Mouse (Mus musculus) lung, embryonic 16.5 days (tissue): ENCODE results near the gene AC140267.1. TPM values are rescaled to one million over a fixed set of nuclear protein-coding genes. Genes with fewer than 3 reads are reported as not detected.

Source experiments
- ATAC-seq: fragments of 200-750 bp; cut with Nextera tagmentation; 2 replicates; pipeline ENCODE4 v1.8.0; 2017; ENCODE audit warnings: low read depth, mild to moderate bottlenecking, moderate library complexity
- H3K27ac ChIP-seq: fragments of 300-500 bp; sonication (generic); 2 replicates; pipeline ENCODE4 v1.5.1; 2014; ENCODE audit warnings: mild to moderate bottlenecking, control low read depth, low read length
- H3K27me3 ChIP-seq: fragments of 300-500 bp; sonication (generic); 2 replicates; pipeline ENCODE4 v1.6.1; 2014; ENCODE audit warnings: low read depth, low read length, mixed read lengths; ENCODE audit not compliant: control insufficient read depth, insufficient read depth
- H3K36me3 ChIP-seq: fragments of 300-500 bp; sonication (generic); 2 replicates; pipeline ENCODE4 v1.6.1; 2014; ENCODE audit warnings: low read length; ENCODE audit not compliant: control insufficient read depth, insufficient read depth
- H3K4me1 ChIP-seq: fragments of 300-500 bp; sonication (generic); replicated peaks from 2 replicates; pipeline ENCODE4 v1.6.1; 2014; ENCODE audit warnings: low read length, mixed read lengths; ENCODE audit not compliant: control insufficient read depth, insufficient read depth
- H3K4me2 ChIP-seq: fragments of 300-500 bp; sonication (generic); 2 replicates; pipeline ENCODE4 v1.6.1; 2014; ENCODE audit warnings: low read depth, low read length, control low read depth
- H3K4me3 ChIP-seq: fragments of 300-500 bp; sonication (generic); 2 replicates; pipeline ENCODE4 v1.5.1; 2014; ENCODE audit warnings: mild to moderate bottlenecking, low read length, control low read depth
- H3K9ac ChIP-seq: fragments of 300-500 bp; sonication (generic); 2 replicates; pipeline ENCODE4 v1.6.1; 2014; ENCODE audit warnings: low read length, control low read depth
- H3K9me3 ChIP-seq: fragments of 300-500 bp; sonication (generic); 2 replicates; pipeline ENCODE4 v1.6.1; 2016; ENCODE audit warnings: low read length; ENCODE audit not compliant: control insufficient read depth
- WGBS: fragments of 180-500 bp; shearing (Covaris S2); extraction: QIAGEN DNeasy Blood & Tissue Kit; methylation state at CpG from one replicate; pipeline ENCODE4 v1.1.7; 2014; 5-methylcytosine and 5-hydroxymethylcytosine counted together
- polyA plus RNA-seq: library from polyadenylated mRNA; unstranded; fragments of >200 nt; fragmentation: Nextera tagmentation; extraction: Ambion mirVana; gene quantifications from 2 replicates; pipeline ENCODE4 v1.2.1, GENCODE M21; 2015

AC140267.1 gene
- polyA plus RNA-seq, 1 experiment from 2014 or later = not detected

- H3K4me3 ChIP-seq = no peak overlapping the region
- no peaks in the 10 kb centered on the region for H3K36me3 ChIP-seq
- no peak for ATAC-seq
- H3K4me2 ChIP-seq = no peak overlapping the region
- H3K27ac ChIP-seq = no peak overlapping the region
- no peaks in the 10 kb centered on the region for H3K9me3 ChIP-seq
- 75% methylated on average over 3 of the region's 3 CpGs for WGBS
- no peaks in the 10 kb centered on the region for H3K27me3 ChIP-seq
- H3K4me1 ChIP-seq = no peaks in the 10 kb centered on the region
- H3K9ac ChIP-seq = no peak overlapping the region
Measured at GRCm38 (mm10) chr15:80206057-80206565, 29.5 kb upstream of the AC140267.1 start.

- H3K27ac ChIP-seq = no peak overlapping the region
- H3K4me1 ChIP-seq = no peaks in the 10 kb centered on the region
- H3K36me3 ChIP-seq = 0 out of 2 replicates have a peak, but pooled peaks cover 4% of the 10 kb centered on the region
- no peak overlapping the region for H3K4me2 ChIP-seq
- no peak for ATAC-seq
- WGBS = 31% methylated on average over 4 of the region's 4 CpGs
- no peaks in the 10 kb centered on the region for H3K27me3 ChIP-seq
- no peaks in the 10 kb centered on the region for H3K9me3 ChIP-seq
- no peak overlapping the region for H3K9ac ChIP-seq
- no peak overlapping the region for H3K4me3 ChIP-seq
Measured at GRCm38 (mm10) chr15:80208446-80208845, 27.2 kb upstream of the AC140267.1 start.

GRCm38 (mm10) chr15:80213688-80214087, 21.9 kb upstream of the AC140267.1 start:
- no peak for ATAC-seq
- Histone ChIP-seq H3K9me3 (no peaks in the 10 kb centered on the region), H3K4me2 (no peak overlapping the region)

GRCm38 (mm10) chr15:80215716-80216479, 19.7 kb upstream of the AC140267.1 start:
- Histone ChIP-seq H3K36me3 (0 out of 2 replicates have a peak, but pooled peaks cover 4% of the 10 kb centered on the region), H3K9ac (no peak overlapping the region), H3K9me3 (no peaks in the 10 kb centered on the region), H3K27me3 (no peaks in the 10 kb centered on the region), H3K4me3 (no peak overlapping the region), H3K4me1 (no peaks in the 10 kb centered on the region), H3K27ac (no peak overlapping the region), H3K4me2 (no peak overlapping the region)
- ATAC-seq = no peak
- 13% methylated on average over 10 of the region's 10 CpGs for WGBS

More at GRCm38 (mm10) chr15:80213688-80214087, 21.9 kb upstream of the AC140267.1 start:
- Histone ChIP-seq H3K4me3 (no peak overlapping the region), H3K4me1 (no peaks in the 10 kb centered on the region), H3K9ac (no peak overlapping the region), H3K27ac (no peak overlapping the region), H3K27me3 (no peaks in the 10 kb centered on the region), H3K36me3 (0 out of 2 replicates have a peak, but pooled peaks cover 4% of the 10 kb centered on the region)

GRCm38 (mm10) chr15:80216480-80216820, 19.2 kb upstream of the AC140267.1 start:
- Histone ChIP-seq H3K9ac (no peak overlapping the region), H3K4me3 (no peak overlapping the region), H3K27ac (no peak overlapping the region), H3K36me3 (0 out of 2 replicates have a peak, but pooled peaks cover 4% of the 10 kb centered on the region), H3K4me1 (no peaks in the 10 kb centered on the region), H3K27me3 (no peaks in the 10 kb centered on the region), H3K4me2 (no peak overlapping the region), H3K9me3 (no peaks in the 10 kb centered on the region)
- no peak for ATAC-seq
- 59% methylated on average over 9 of the region's 9 CpGs for WGBS

- Histone ChIP-seq H3K9ac (no peak overlapping the region), H3K4me2 (no peak overlapping the region), H3K4me3 (no peak overlapping the region), H3K27ac (no peak overlapping the region), H3K9me3 (no peaks in the 10 kb centered on the region), H3K4me1 (no peaks in the 10 kb centered on the region), H3K27me3 (no peaks in the 10 kb centered on the region), H3K36me3 (no peaks in the 10 kb centered on the region)
- 80% methylated on average over 10 of the region's 10 CpGs for WGBS
- ATAC-seq = no peak
Measured at GRCm38 (mm10) chr15:80217476-80217875, 18.2 kb upstream of the AC140267.1 start.

GRCm38 (mm10) chr15:80219211-80219610, 16.4 kb upstream of the AC140267.1 start:
- Histone ChIP-seq H3K4me2 (peak overlapping the region; percentile 43), H3K4me3 (no peak overlapping the region), H3K9ac (no peak overlapping the region; the same call in 1 of the 2 replicates), H3K4me1 (no peaks in the 10 kb centered on the region), H3K27me3 (no peaks in the 10 kb centered on the region), H3K9me3 (no peaks in the 10 kb centered on the region), H3K36me3 (no peaks in the 10 kb centered on the region), H3K27ac (peak overlapping the region; percentile 26; the same call in 1 of the 2 replicates)
- peak; percentile 60 for ATAC-seq
- 21% methylated on average over 14 of the region's 14 CpGs for WGBS

- H3K4me2 ChIP-seq = no peak overlapping the region
- WGBS = 52% methylated on average over 4 of the region's 4 CpGs
- H3K4me3 ChIP-seq = no peak overlapping the region
- peak overlapping the region; percentile 26; the same call in 1 of the 2 replicates for H3K27ac ChIP-seq
- H3K4me1 ChIP-seq = no peaks in the 10 kb centered on the region
- H3K9ac ChIP-seq = no peak overlapping the region
- ATAC-seq = no peak
- H3K36me3 ChIP-seq = no peaks in the 10 kb centered on the region
- no peaks in the 10 kb centered on the region for H3K9me3 ChIP-seq
- no peaks in the 10 kb centered on the region for H3K27me3 ChIP-seq
Measured at GRCm38 (mm10) chr15:80219705-80220657, 15.7 kb upstream of the AC140267.1 start.

- H3K36me3 ChIP-seq = no peaks in the 10 kb centered on the region
- no peaks in the 10 kb centered on the region for H3K9me3 ChIP-seq
- H3K9ac ChIP-seq = no peak overlapping the region
- no peak overlapping the region for H3K27ac ChIP-seq
- H3K4me1 ChIP-seq = no peaks in the 10 kb centered on the region
- H3K4me3 ChIP-seq = no peak overlapping the region
- WGBS = 61% methylated on average over 8 of the region's 8 CpGs
- H3K27me3 ChIP-seq = no peaks in the 10 kb centered on the region
- ATAC-seq = no peak
- no peak overlapping the region for H3K4me2 ChIP-seq
Measured at GRCm38 (mm10) chr15:80221031-80221430, 14.6 kb upstream of the AC140267.1 start.
